Mouse (Mus musculus) E14TG2a.4 (cell line): ENCODE data around the gene Srd5a1.

Experiments
- CTCF ChIP-seq: conservative IDR thresholded peaks from 2 replicates; pipeline ENCODE4 v1.5.1; 2014; ENCODE audit warnings: low read length
- NANOG ChIP-seq: IDR thresholded peaks from 2 replicates; pipeline ENCODE4 v1.6.1; 2014; ENCODE audit warnings: borderline replicate concordance, low read length, mixed read lengths
- POU5F1 ChIP-seq: IDR thresholded peaks from 2 replicates; pipeline ENCODE4 v1.6.1; 2014; ENCODE audit warnings: low read length, borderline replicate concordance

GRCm38 (mm10) chr13:69616716-69617115, 5.5 kb upstream of the Srd5a1 start:
- TF ChIP-seq NANOG (no peak), CTCF (no peak), POU5F1 (no peak)
